Mouse (Mus musculus) myocyte (in vitro differentiated cells): Measurements from ENCODE around the gene Rd3l.

Experiments used
- CEBPB ChIP-seq: IDR thresholded peaks from 2 replicates; pipeline ENCODE4 v1.6.1; 2011; ENCODE audit warnings: mild to moderate bottlenecking, moderate library complexity; ENCODE audit not compliant: poor library complexity, insufficient read depth, severe bottlenecking
- E2F4 ChIP-seq: IDR thresholded peaks from one replicate; pipeline ENCODE4 v1.6.1; 2011; ENCODE audit warnings: mild to moderate bottlenecking, control low read depth, moderate library complexity; ENCODE audit not compliant: insufficient read depth
- MAX ChIP-seq: IDR thresholded peaks from one replicate; pipeline ENCODE4 v1.6.1; 2011; ENCODE audit warnings: low read depth, mild to moderate bottlenecking, control low read depth
- MYOD1 ChIP-seq, 3 experiments: IDR thresholded peaks; one replicate each; pipeline ENCODE4 v1.6.1; 2011; ENCODE audit warnings: control low read depth in 2 of 3, low read depth in 2 of 3, mild to moderate bottlenecking in 2 of 3, moderate library complexity in 1 of 3; ENCODE audit not compliant: insufficient read length in 2 of 3, control insufficient read depth in 1 of 3
- MYOG ChIP-seq, 3 experiments: IDR thresholded peaks; one replicate each; pipeline ENCODE4 v1.6.1; 2011; ENCODE audit warnings: control low read depth in 2 of 3, low read depth in 2 of 3, mild to moderate bottlenecking in 2 of 3; ENCODE audit not compliant: insufficient read length in 2 of 3, control insufficient read depth in 1 of 3, insufficient read depth in 1 of 3
- POLR2A ChIP-seq: IDR thresholded peaks from one replicate; pipeline ENCODE4 v1.6.1; 2011; ENCODE audit warnings: low read depth, mild to moderate bottlenecking, control low read depth, moderate library complexity; ENCODE audit not compliant: insufficient read length
- POLR2AphosphoS2 ChIP-seq: IDR thresholded peaks from one replicate; pipeline ENCODE4 v1.6.1; 2011; ENCODE audit warnings: low read depth, control low read depth; ENCODE audit not compliant: insufficient read length
- REST ChIP-seq: IDR thresholded peaks from one replicate; pipeline ENCODE4 v1.6.1; 2011; ENCODE audit warnings: mild to moderate bottlenecking, control low read depth, moderate library complexity; ENCODE audit not compliant: insufficient read depth, insufficient read length
- SRF ChIP-seq: IDR thresholded peaks from one replicate; pipeline ENCODE4 v1.6.1; 2011; ENCODE audit warnings: low read depth; ENCODE audit not compliant: control insufficient read depth, insufficient read length
- TCF12 ChIP-seq: IDR thresholded peaks from one replicate; pipeline ENCODE4 v1.6.1; 2011; ENCODE audit warnings: mild to moderate bottlenecking, control low read depth; ENCODE audit not compliant: poor library complexity, insufficient read depth, severe bottlenecking
- TCF3 ChIP-seq: IDR thresholded peaks from one replicate; pipeline ENCODE4 v1.6.1; 2011; ENCODE audit warnings: low read depth, control low read depth; ENCODE audit not compliant: insufficient read length
- USF1 ChIP-seq: IDR thresholded peaks from one replicate; pipeline ENCODE4 v1.6.1; 2011; ENCODE audit warnings: low read depth, mild to moderate bottlenecking, control low read depth, moderate library complexity

DNA sequence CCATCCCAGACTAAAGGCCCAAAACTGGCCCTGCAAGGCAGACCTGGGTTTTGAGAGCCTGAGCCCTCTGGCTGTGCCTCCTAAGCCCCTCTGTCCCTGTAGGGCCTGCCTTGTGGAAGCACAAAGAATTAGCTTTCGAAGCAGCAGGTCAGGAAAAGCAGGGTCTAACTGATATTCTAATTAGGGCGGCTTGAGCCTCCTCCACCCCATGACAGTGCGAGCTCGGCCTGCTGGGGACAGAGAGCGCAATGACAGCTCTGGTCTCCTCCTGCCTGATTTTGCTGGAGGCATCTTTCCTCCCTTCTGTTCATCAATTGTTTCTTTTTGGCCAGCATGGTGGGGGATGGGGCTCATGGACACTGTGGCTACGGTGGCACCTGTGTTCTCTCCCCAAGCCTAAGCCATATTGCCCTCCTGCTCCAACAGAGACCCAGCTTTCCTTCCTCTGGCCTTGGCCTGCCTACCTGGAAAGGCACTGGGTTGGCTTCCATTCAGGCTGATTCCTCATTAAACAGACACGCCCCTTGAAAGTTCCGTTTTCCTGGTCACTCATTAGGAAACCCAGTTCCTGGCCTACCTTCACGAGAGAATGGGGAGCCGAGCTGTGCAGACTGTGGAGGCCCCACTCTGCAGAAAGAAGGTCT is 37.6 kb downstream of the Rd3l start:
- TF ChIP-seq E2F4, result no peak
- TF ChIP-seq USF1, result no peak
- TF ChIP-seq POLR2A, result no peak
- no peak for TF ChIP-seq TCF12
- no peak for TF ChIP-seq POLR2AphosphoS2
- no peak for TF ChIP-seq CEBPB
- TF ChIP-seq MYOD1 (IDR thresholded peaks at IDR 0.05; ENCODE audit: control insufficient read depth in 1 of 3, insufficient read length in 2 of 3, low read depth in 2 of 3), result no peak
- no peak for TF ChIP-seq MAX
- no peak for TF ChIP-seq REST
- TF ChIP-seq MYOG (IDR thresholded peaks at IDR 0.05; ENCODE audit: control insufficient read depth in 1 of 3, insufficient read depth in 1 of 3, insufficient read length in 2 of 3, low read depth in 2 of 3), result no peak
- TF ChIP-seq SRF, result no peak
- TF ChIP-seq TCF3, result no peak
